Mouse (Mus musculus) embryonic fibroblast, embryonic 13.5 days (primary cell): ENCODE data around the gene Eif3a.

ENCODE experiments used
- CTCF ChIP-seq: IDR thresholded peaks from 2 replicates; pipeline ENCODE4 v1.5.1; 2011; ENCODE audit warnings: mild to moderate bottlenecking, control low read depth, low read length, moderate library complexity, borderline replicate concordance; ENCODE audit not compliant: insufficient read depth
- POLR2A ChIP-seq: IDR thresholded peaks from 2 replicates; pipeline ENCODE4 v1.6.1; 2011; ENCODE audit warnings: low read depth, mild to moderate bottlenecking, control low read depth, low read length, moderate library complexity

- TF ChIP-seq CTCF = no peak
- no peak for TF ChIP-seq POLR2A
These were observed 1.0 kb downstream of the Eif3a start for GRCm38 (mm10) chr19:60789452-60789851.
